Mouse (Mus musculus): ENCODE measurements around the gene Il16.

- no peak for TF ChIP-seq CTCF (IDR thresholded peaks at IDR 0.05; ENCODE audit: extremely low read depth, insufficient read depth, low read length)
- TF ChIP-seq POLR2A (IDR thresholded peaks at IDR 0.05; ENCODE audit: extremely low read depth, insufficient read depth, low read length), result no peak
Observed at GRCm38 (mm10) chr7:83597063-83597462, 148.5 kb downstream of the Il16 start.

Data from cortical plate, adult 2 months (tissue).